17 mouse cellular contexts compared by ENCODE assay signal in the genomic region with DNA sequence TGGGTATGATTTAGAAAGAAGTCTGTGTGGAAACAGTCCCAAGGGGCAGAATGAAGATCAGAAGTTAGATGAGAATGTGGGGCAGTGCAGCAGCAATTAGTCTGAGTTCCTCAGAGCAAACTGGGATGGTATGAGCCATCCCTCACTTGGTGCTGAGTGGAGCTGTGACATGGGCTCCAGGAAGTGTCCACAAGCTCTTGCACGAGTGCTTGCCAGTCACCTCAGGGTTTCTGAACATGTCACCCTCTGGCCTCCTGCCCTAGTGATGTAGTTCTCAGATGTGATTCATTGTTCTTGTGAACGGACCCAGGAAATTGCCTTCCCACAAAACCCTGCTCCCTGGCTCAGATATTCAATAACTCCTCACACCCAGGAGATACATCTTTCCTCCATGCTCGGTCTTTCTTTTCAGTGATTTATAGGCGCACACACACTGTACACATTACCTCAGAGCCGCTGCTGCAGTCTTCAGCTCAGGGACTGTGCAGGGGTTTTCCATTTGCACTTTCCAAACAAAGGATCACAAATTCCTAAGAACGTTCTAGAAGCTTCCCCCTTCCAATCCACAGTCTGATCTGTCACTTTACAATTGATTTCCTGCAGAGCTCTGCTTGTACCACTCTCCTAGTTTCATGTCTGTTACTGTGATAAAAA.
DNase-seq lines count a peak whose midpoint lies in the region; ATAC-seq and TF ChIP-seq lines count a peak whose summit lies in the region.
"Had no signal": no experiment of that assay in that cellular context is flagged by ENCODE, and none has a peak within 500 bp of the region (broad histone marks: within the 10 kb centered on the region; RNA-seq: fewer than 3 reads in every experiment).

No protein-coding gene starts in this region.

- H3ac ChIP-seq in C2C12 (ENCODE audit: control insufficient read depth, insufficient read length, low read depth), result no peak overlapping the region

- no peaks in the 10 kb centered on the region for H3K36me3 ChIP-seq in kidney, postnatal 0 days (ENCODE audit: insufficient read depth, low read length)
- no peaks in the 10 kb centered on the region for H3K36me3 ChIP-seq in kidney, adult 2 months (ENCODE audit: control insufficient read depth, insufficient read depth, low read length)
- H3K36me3 ChIP-seq in C2C12 (ENCODE audit: control insufficient read depth, insufficient read depth), result no peaks in the 10 kb centered on the region
- H3K36me3 ChIP-seq: embryonic facial prominence, embryonic 15.5 days; forebrain, embryonic 15.5 days had no signal

- H3K79me3 ChIP-seq in C2C12 (ENCODE audit: low read depth), result no peaks in the 10 kb centered on the region

- 32% methylated on average over 6 of the region's 6 CpGs for WGBS in kidney, postnatal 0 days
- 31% methylated on average over 6 of the region's 6 CpGs for WGBS in kidney, adult 2 months

- TF ChIP-seq POLR2A in kidney, adult 2 months (IDR thresholded peaks at IDR 0.05; ENCODE audit: low read depth, low read length), result no peak
- no peak for TF ChIP-seq POLR2A in brain, embryonic 14.5 days (IDR thresholded peaks at IDR 0.05; ENCODE audit: borderline replicate concordance, extremely low read depth, insufficient read depth, insufficient read length, poor library complexity, severe bottlenecking)

- no peak overlapping the region for H3K9ac ChIP-seq in kidney, postnatal 0 days (ENCODE audit: low read depth, low read length)
- H3K9ac ChIP-seq: embryonic facial prominence, embryonic 15.5 days; forebrain, embryonic 15.5 days; liver, embryonic 14.5 days had no signal

- H3K4me1 ChIP-seq in kidney, postnatal 0 days (replicated peaks; ENCODE audit: insufficient read depth, low read length), result no peaks in the 10 kb centered on the region
- H3K4me1 ChIP-seq in kidney, adult 2 months (ENCODE audit: control insufficient read depth, insufficient read depth, low read length), result no peaks in the 10 kb centered on the region
- H3K4me1 ChIP-seq: embryonic facial prominence, embryonic 15.5 days; forebrain, embryonic 15.5 days had no signal

- no peak overlapping the region for H3K4me2 ChIP-seq in kidney, postnatal 0 days (ENCODE audit: low read length)
- H3K4me2 ChIP-seq: embryonic facial prominence, embryonic 15.5 days; forebrain, embryonic 15.5 days had no signal

- H3K4me3 ChIP-seq in kidney, postnatal 0 days (replicated peaks; ENCODE audit: low read depth, low read length), result no peak overlapping the region
- H3K4me3 ChIP-seq in kidney, adult 2 months (ENCODE audit: insufficient read depth, low read depth, low read length), result no peak overlapping the region
- no peak overlapping the region for H3K4me3 ChIP-seq in C2C12 (ENCODE audit: insufficient read depth, poor library complexity, severe bottlenecking)
- H3K4me3 ChIP-seq: embryonic facial prominence, embryonic 15.5 days; forebrain, embryonic 15.5 days had no signal

- no peak for ATAC-seq in kidney, postnatal 0 days (replicated peaks; ENCODE audit: low FRiP score, low read depth)
- ATAC-seq: forebrain, embryonic 15.5 days had no signal

- H3K27ac ChIP-seq in kidney, postnatal 0 days, result no peak overlapping the region
- H3K27ac ChIP-seq in kidney, adult 2 months (ENCODE audit: insufficient read depth, low read depth, low read length), result no peak overlapping the region
- H3K27ac ChIP-seq: embryonic facial prominence, embryonic 15.5 days; forebrain, embryonic 15.5 days; liver, embryonic 14.5 days had no signal

- H3K79me2 ChIP-seq in C2C12 (ENCODE audit: control insufficient read depth, insufficient read depth), result no peaks in the 10 kb centered on the region

- no peak for TF ChIP-seq CTCF in kidney, postnatal 0 days (IDR thresholded peaks at IDR 0.05; ENCODE audit: low read depth)
- TF ChIP-seq CTCF in kidney, adult 2 months (conservative IDR thresholded peaks at IDR 0.05; ENCODE audit: insufficient read depth, insufficient read length, low read depth, low read length), result no peak
- TF ChIP-seq CTCF in C2C12 (IDR thresholded peaks at IDR 0.05; ENCODE audit: control insufficient read depth, insufficient read depth, insufficient read length), result no peak
- TF ChIP-seq CTCF in brain, embryonic 14.5 days (IDR thresholded peaks at IDR 0.05; ENCODE audit: borderline replicate concordance, extremely low read depth, insufficient read depth, insufficient read length), result no peak

- no peaks in the 10 kb centered on the region for H3K9me3 ChIP-seq in kidney, postnatal 0 days (replicated peaks; ENCODE audit: low read length)
- H3K9me3 ChIP-seq: embryonic facial prominence, embryonic 15.5 days; forebrain, embryonic 15.5 days had no signal

- DNase-seq in cerebellum, postnatal 14 days, result peak; percentile 3 to 20
- DNase-seq in cerebellum, adult 8-10 months, result no peak
- DNase-seq in kidney, postnatal 0 days (ENCODE audit: low spot score), result peak; percentile 18
- no peak for DNase-seq in kidney, adult 2 months
- DNase-seq in brain, embryonic 14.5 days (ENCODE audit: low read depth), result peak; percentile 16
- DNase-seq in embryo, embryonic 10 days (ENCODE audit: low spot score), result no peak
- DNase-seq in cerebellum, adult 18-20 months, result no peak
- DNase-seq: B cell, adult 2 months; cerebellum, adult 9-11 months; kidney, postnatal 25 days; lung, postnatal 4 days; right cerebral cortex, adult 18-20 months; thymus, postnatal 25 days had no signal

- no peaks in the 10 kb centered on the region for H3K27me3 ChIP-seq in kidney, postnatal 0 days (ENCODE audit: insufficient read depth, low read length)
- H3K27me3 ChIP-seq in kidney, adult 2 months (replicated peaks; ENCODE audit: control insufficient read depth, insufficient read depth, low read length), result no peaks in the 10 kb centered on the region
- no peaks in the 10 kb centered on the region for H3K27me3 ChIP-seq in C2C12 (ENCODE audit: control insufficient read depth, insufficient read depth, insufficient read length)
- H3K27me3 ChIP-seq: embryonic facial prominence, embryonic 15.5 days; forebrain, embryonic 15.5 days had no signal

TF ChIP-seq in C2C12, 6 proteins besides CTCF, POLR2A, EP300 and RAD21:
- TF ChIP-seq MYOD1 (IDR thresholded peaks at IDR 0.05; ENCODE audit: control insufficient read depth, insufficient read length, low read depth), result peak; percentile 37
- no peak for TF ChIP-seq CEBPB (IDR thresholded peaks at IDR 0.05; ENCODE audit: low read depth)

Comparison
In these comparisons a context has a peak if more than half of its experiments do, and no peak if none do; other contexts are left out.
1. DNase-seq: peak in cerebellum, postnatal 14 days (2 of 2), kidney, postnatal 0 days (single experiment) and brain, embryonic 14.5 days (single experiment); none in cerebellum, adult 8-10 months (single experiment), kidney, adult 2 months (single experiment), embryo, embryonic 10 days (single experiment) and cerebellum, adult 18-20 months (0 of 2).